Mouse (Mus musculus) CD4-positive, CD25-positive, alpha-beta regulatory T cell, adult 2 months (primary cell): ENCODE measurements at regions not wholly inside any gene's neighbourhood (a gene's known extent, or its start where the extent isn't known, plus 50 kb on each side); places are given as distances from the start of the nearest gene placed in this dataset.
A peak's percentile ranks its signal among the peaks of the same experiment; 100 is the strongest.

ENCODE experiments used
- DNase-seq: peaks from one replicate; pipeline ENCODE4 v3.0.0-alpha.2; 2012; ENCODE audit warnings: low read depth, low spot score

- DNase-seq, result no peak
Measured at GRCm38 (mm10) chr5:118424764-118425568, 135.5 kb upstream of the Med13l start.

GRCm38 (mm10) chr5:118426673-118427072 is 133.8 kb upstream of the Med13l start:
- no peak for DNase-seq

GRCm38 (mm10) chr5:118428323-118429095 is 132.0 kb upstream of the Med13l start:
- no peak for DNase-seq

- peak; percentile 35 for DNase-seq
Measured at GRCm38 (mm10) chr5:118433599-118433998, 126.9 kb upstream of the Med13l start.

- DNase-seq, result no peak
Measured at GRCm38 (mm10) chr5:118434718-118435555, 125.5 kb upstream of the Med13l start.

GRCm38 (mm10) chr5:118435556-118435950 is 124.9 kb upstream of the Med13l start:
- no peak for DNase-seq

GRCm38 (mm10) chr5:118436035-118436434 is 124.4 kb upstream of the Med13l start:
- DNase-seq, result no peak

- DNase-seq, result no peak
Measured at GRCm38 (mm10) chr5:118436474-118437306, 123.8 kb upstream of the Med13l start.

GRCm38 (mm10) chr5:118437307-118437610 is 123.2 kb upstream of the Med13l start:
- DNase-seq, result no peak

- DNase-seq, result no peak
Measured at GRCm38 (mm10) chr5:118438016-118438415, 122.5 kb upstream of the Med13l start.

GRCm38 (mm10) chr5:118444538-118445251 is 115.8 kb upstream of the Med13l start:
- no peak for DNase-seq

- DNase-seq, result no peak
Measured at GRCm38 (mm10) chr5:118445252-118445987, 115.1 kb upstream of the Med13l start.

- DNase-seq, result no peak
Measured at GRCm38 (mm10) chr5:118445988-118446280, 114.5 kb upstream of the Med13l start.

GRCm38 (mm10) chr5:118446878-118447277 is 113.6 kb upstream of the Med13l start:
- DNase-seq, result no peak

GRCm38 (mm10) chr5:118447366-118447765 is 113.1 kb upstream of the Med13l start:
- no peak for DNase-seq

GRCm38 (mm10) chr5:118448884-118449515 is 111.5 kb upstream of the Med13l start:
- DNase-seq, result no peak

GRCm38 (mm10) chr5:118449893-118450292 is 110.6 kb upstream of the Med13l start:
- DNase-seq, result no peak

- DNase-seq, result no peak
Measured at GRCm38 (mm10) chr5:118452052-118452451, 108.4 kb upstream of the Med13l start.

GRCm38 (mm10) chr5:118454096-118454495 is 106.4 kb upstream of the Med13l start:
- no peak for DNase-seq
